Mouse (Mus musculus): ENCODE measurements around the gene Trim25.
"Not testable (repeated sequence)": the region's sequence is repeated elsewhere in the genome, so short reads cannot be mapped to it uniquely, and the experiment has no call there.

Trim25 gene

GRCm38 (mm10) chr11:88995616-88996015 is 3.6 kb upstream of the Trim25 start:
- no peak for DNase-seq

DNA sequence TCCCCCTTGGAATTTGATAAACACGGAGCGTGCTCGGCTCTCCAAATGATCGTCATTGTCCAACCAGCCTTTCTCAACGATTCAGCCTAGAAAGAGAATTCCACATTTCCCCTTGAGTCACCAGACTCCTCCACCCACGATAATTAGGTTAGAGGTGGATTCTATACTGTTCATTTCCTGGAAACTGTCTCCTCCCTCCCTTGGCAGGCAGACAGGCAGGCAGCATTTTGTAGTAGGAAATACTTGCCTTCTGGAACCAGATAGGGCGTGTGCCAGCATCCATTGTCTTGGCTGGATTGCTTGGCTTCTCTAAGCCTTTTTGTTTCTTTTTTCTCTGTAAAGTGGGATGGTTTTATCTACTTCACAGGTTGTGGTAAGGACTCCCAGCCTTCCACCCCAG is 2.7 kb upstream of the Trim25 start:
- no peak for DNase-seq

DNA sequence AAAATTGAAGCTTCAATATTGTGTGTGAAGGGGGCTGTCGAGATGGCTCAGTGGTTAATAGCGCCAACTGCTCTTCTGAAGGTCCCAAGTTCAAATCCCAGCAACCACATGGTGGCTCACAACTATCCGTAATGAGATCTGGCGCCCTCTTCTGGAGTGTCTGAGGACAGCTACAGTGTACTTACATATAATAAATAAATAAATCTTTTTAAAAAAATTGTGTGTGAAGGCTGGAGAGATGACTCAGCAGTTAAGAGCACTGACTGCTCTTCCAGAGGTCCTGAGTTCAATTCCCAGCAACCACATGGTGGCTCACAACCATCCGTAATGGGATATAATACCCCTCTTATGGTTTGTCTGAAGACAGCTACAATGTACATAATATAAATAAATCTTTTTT is 1.8 kb upstream of the Trim25 start:
- not testable (repeated sequence) for DNase-seq

DNA sequence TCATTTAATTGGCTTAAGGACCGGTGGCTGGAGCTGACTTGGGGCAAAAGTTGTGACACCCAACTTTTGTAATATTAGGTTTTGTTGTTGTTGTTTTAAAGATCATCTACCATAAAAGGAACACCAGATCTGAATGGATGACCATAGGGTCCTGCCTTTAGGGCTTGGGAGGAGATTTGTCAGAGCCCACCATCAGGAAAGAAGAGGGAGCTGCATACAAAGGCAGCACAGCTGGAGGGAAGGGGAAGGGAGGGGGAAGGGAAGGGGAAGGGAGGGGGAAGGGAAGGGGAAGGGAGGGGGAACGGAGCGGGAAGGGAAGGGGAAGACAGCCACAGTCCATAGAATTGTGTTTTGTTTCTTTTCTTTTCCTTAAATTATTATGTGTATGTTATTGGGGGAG is 770 bp upstream of the Trim25 start:
- DNase-seq, result no peak

- DNase-seq, result no peak
These were observed 749 bp downstream of the Trim25 start for GRCm38 (mm10) chr11:88999723-89000526.

DNA sequence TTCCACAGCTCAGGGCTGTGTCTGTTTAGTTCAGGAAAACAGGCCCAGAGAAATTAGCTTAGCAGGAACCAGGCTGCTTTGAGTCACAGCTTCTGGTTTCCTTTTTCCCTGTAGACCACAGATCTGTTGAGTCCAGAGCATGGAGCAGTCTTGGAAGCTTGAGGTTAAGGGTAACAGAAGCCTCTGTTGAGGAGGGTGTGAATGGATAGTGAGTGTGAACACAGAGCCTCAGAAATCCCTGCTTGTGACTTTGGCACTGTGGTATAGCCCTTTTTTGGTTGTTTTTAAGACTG is 1.3 kb downstream of the Trim25 start:
- no peak for DNase-seq

- no peak for DNase-seq
These were observed 2.4 kb downstream of the Trim25 start for GRCm38 (mm10) chr11:89001569-89001968.

GRCm38 (mm10) chr11:89002068-89002467 is 2.9 kb downstream of the Trim25 start:
- no peak for DNase-seq

GRCm38 (mm10) chr11:89002621-89003020 is 3.4 kb downstream of the Trim25 start:
- DNase-seq, result peak; percentile 68 to 76

DNA sequence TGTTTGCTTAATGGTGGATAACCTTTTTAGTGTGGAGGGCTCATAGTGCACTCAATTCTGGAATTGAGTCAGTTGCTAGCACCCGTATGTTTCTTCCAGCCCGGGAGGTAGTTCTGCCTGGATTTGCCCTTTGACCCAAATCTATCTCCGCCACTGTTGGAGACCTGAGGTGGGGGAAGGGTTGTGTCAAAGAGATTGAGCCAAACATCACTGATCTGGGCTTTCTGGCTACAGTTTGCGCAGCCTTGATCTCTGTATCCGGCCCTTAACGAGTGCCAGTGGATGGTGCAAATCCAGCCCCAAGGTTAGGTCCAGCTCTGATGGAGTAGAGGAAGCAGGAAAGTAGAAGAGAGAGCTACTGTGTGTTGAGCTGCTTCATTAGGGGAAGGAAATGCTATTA is 3.9 kb downstream of the Trim25 start:
- peak in 1 of 2 experiments; percentile 23 for DNase-seq

GRCm38 (mm10) chr11:89003726-89004125 is 4.5 kb downstream of the Trim25 start:
- no peak for DNase-seq

- no peak for DNase-seq
These were observed 6.3 kb downstream of the Trim25 start for GRCm38 (mm10) chr11:89005473-89005872.

DNA sequence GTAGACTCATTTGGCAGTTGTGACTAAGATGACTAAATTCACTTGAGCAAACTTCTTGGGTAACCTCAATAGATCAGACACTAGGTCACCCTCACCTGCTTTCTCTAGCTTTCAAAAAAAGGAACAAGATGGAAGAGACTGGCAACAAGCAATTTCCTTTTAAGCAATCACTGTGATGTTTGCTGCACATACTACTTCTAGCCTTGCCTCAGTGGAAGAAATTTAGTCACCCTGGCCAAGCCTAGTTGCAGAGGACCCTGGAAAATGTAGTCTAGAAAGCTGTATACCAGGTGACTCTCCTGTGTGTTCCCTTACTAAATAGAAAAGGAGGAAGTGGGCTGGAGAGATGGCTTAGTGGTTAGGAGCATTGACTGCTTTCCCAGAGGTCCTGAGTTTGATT is 7.2 kb downstream of the Trim25 start:
- DNase-seq, result no peak

GRCm38 (mm10) chr11:89007582-89007981 is 8.4 kb downstream of the Trim25 start:
- DNase-seq, result no peak

DNA sequence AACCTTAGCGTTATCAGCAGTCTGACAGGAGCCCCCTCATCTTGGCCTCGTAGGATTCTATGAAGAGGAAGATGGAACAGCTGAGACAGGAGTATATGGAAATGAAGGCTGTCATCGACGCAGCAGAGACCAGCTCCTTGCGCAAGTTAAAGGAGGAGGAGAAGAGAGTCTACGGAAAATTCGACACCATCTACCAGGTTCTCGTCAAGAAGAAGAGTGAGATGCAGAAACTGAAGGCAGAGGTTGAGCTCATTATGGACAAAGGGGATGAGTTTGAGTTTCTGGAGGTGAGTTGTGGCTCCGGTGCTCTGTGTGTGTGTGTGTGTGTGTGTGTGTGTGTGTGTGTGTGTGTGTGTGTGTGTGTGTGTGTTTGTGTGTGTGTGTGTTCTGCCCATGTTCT is 9.9 kb downstream of the Trim25 start:
- DNase-seq, result no peak

DNA sequence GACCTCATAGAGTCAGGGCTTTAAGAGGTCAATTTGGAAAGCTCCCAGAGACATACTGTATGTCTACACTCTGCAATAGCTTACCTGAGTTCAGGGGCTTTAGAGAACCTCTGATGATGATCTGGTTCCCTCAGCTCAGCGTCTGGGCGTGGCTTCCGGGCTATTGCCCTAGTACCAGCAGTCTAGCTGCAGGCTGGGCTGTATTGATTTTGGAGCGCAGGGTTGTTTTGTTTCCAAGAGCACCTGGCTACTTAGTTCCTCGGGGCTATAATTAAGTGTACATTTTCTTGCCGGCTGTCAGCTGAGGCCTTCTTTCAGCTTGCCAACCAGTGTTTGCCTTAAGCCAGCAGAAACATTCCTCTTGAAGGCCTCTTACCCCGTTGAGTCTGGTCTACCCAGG is 10.3 kb downstream of the Trim25 start:
- DNase-seq, result no peak

GRCm38 (mm10) chr11:89012241-89012640 is 13.1 kb downstream of the Trim25 start:
- DNase-seq, result no peak

DNA sequence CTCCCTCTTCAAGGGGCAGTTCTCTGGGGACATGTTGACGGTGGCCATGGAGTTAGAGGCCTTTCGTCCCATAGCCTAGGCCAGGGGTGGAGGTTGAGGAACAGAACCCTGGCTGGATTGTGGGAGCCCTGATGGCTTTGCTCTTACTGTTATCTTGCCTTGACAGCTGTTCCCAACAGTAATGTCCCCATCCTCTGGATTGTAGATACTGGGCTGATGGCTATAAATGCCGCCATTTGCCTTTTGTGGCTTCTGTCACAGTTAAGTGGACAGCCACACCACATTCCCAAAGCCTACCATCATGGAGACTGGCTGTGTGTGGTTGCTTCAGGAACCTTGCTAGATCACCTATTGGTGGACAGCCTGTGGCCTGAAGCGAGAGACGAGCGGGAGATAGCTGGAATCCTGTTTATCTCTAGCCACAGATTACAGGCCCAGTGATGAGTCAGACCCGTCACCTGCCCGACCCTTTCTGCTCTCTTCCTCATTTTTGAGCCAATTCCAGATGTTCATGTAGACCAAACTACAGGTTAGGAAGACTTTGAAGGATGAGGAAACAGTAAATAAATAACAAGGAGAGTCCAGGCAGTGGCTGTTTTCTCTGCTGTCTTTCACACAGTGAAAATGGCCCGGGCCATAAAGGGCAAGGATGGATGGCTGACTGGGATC is 18.5 kb downstream of the Trim25 start:
- DNase-seq, result no peak

GRCm38 (mm10) chr11:89020681-89021305 is 21.6 kb downstream of the Trim25 start:
- peak in 1 of 2 experiments; percentile 25 for DNase-seq

DNA sequence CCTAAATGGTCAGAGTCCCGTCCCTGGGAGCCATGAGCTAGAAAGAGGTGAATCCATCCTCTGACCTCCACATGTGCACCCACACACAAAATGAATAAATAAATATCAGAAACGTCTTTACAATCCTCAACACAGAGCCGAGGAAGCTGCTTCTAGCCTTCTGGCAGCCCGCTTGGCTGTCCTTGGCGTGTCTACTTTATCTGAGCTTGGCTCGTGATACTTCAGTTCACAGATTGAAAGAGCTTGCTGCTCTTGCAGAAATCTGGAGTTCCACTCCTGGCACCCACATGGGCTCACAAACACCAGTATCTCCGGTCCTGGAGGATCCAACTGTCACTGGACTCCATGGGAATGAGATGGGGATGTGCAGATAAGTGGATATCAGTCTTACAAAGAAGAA is 22.5 kb downstream of the Trim25 start:
- DNase-seq, result no peak

DNA sequence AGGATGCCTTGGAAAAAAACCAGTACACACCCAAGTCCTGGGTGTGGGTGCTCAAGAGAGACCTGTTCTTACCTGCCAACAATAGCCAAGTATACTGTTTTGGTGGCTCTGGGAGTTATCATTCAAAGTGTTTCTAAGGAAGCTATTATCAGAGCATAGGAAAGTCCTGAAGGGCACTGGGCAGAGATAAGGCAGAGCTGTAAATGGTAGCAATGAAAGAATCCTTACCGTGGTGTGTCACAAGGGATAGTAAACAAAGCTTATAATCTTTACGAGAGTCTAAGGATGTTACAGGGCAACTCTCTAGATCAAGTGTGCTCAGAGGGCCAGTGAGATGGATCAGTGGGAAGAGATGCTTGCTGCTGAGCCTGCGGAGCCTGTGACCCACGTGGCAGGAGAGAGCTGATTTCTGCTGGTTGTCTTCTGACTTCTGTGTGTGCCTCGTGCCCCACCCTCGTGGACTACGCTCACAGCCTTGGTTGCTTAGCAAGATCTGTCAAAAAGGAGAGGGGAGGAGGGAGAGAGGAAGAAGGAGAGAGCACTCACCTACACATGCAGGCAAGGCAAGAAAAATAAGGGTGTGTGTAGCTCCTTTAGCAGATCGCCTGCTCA is 23.1 kb downstream of the Trim25 start:
- no peak for DNase-seq

GRCm38 (mm10) chr11:89023477-89023876 is 24.3 kb downstream of the Trim25 start:
- DNase-seq, result no peak

DNA sequence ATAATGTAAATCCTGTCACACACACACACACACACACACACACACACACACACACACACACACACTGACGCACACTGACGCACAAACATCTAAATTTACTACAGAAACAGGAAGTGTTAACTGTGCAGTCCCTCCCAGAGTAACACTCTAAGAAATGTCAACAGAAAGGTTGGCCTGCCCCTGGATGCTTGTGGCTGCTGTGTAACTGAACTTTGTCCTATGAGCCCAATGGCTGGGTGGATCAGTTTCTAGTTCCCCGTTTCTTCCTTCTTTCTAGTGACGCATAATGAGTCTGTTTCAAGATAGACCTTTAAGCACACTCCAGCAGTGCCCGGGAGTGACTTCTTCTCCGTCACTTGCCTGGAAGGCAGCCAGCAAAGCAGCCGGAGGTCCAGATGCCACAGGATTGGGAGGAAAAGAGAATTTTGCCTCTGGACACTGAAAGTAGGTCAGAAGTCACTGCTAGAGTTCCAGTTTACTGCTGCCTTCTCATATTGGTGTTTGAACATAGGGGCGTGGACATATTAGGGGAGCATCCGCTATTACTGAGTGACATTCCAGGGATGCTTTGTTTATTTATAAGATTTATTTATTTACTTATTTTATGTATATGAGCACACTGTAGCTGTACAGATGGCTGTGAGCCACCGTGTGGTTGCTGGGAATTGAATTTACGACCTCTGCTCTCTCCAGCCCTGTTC is 25.2 kb downstream of the Trim25 start:
- DNase-seq, result peak; percentile 76 to 79

Measured in cerebellum, postnatal 10 days (tissue).